Mouse (Mus musculus): ENCODE measurements around the gene Chchd2.

- no peak for TF ChIP-seq CTCF (IDR thresholded peaks at IDR 0.05; ENCODE audit: low read depth)
- TF ChIP-seq EP300 (IDR thresholded peaks at IDR 0.05; ENCODE audit: low read depth), result no peak
Observed at GRCm38 (mm10) chr5:129865841-129866240, 21.4 kb downstream of the Chchd2 start.
